Mouse (Mus musculus) kidney, embryonic 14.5 days (tissue): ENCODE measurements around the gene Gm10570. TPM values are rescaled to one million over a fixed set of nuclear protein-coding genes. Genes with fewer than 3 reads are reported as not detected.

ENCODE experiments used
- ATAC-seq: fragments of 200-750 bp; cut with Nextera tagmentation; 2 replicates; pipeline ENCODE4 v1.8.0; 2017; ENCODE audit warnings: moderate number of reproducible peaks, mild to moderate bottlenecking, moderate TSS enrichment, moderate library complexity; ENCODE audit not compliant: low FRiP score, low TSS enrichment
- H3K27ac ChIP-seq: fragments of 300-500 bp; sonication (generic); 2 replicates; pipeline ENCODE4 v1.5.1; 2014; ENCODE audit warnings: low read depth, mild to moderate bottlenecking, low read length, moderate library complexity, mixed read lengths
- H3K27me3 ChIP-seq: fragments of 300-500 bp; sonication (generic); 2 replicates; pipeline ENCODE4 v1.6.1; 2014; ENCODE audit warnings: mild to moderate bottlenecking, low read length; ENCODE audit not compliant: control insufficient read depth, insufficient read depth
- H3K36me3 ChIP-seq: fragments of 300-500 bp; sonication (generic); 2 replicates; pipeline ENCODE4 v1.6.1; 2014; ENCODE audit warnings: low read length, mixed read lengths; ENCODE audit not compliant: control insufficient read depth, insufficient read depth
- H3K4me1 ChIP-seq: fragments of 300-500 bp; sonication (generic); 2 replicates; pipeline ENCODE4 v1.6.1; 2014; ENCODE audit warnings: low read length, mixed read lengths; ENCODE audit not compliant: control insufficient read depth, insufficient read depth
- H3K4me2 ChIP-seq: fragments of 300-500 bp; sonication (generic); replicated peaks from 2 replicates; pipeline ENCODE4 v1.6.1; 2014; ENCODE audit warnings: low read depth, mild to moderate bottlenecking, low read length
- H3K4me3 ChIP-seq: fragments of 300-500 bp; sonication (generic); 2 replicates; pipeline ENCODE4 v1.5.1; 2014; ENCODE audit warnings: mild to moderate bottlenecking, low read length
- H3K9ac ChIP-seq: fragments of 300-500 bp; sonication (generic); 2 replicates; pipeline ENCODE4 v1.6.1; 2014; ENCODE audit warnings: low read depth, mild to moderate bottlenecking, low read length, moderate library complexity
- H3K9me3 ChIP-seq: fragments of 300-500 bp; sonication (generic); 2 replicates; pipeline ENCODE4 v1.6.1; 2016; ENCODE audit warnings: low read length; ENCODE audit not compliant: control insufficient read depth
- WGBS: fragments of 180-500 bp; shearing (Covaris S2); extraction: QIAGEN DNeasy Blood & Tissue Kit; methylation state at CpG from one replicate; pipeline ENCODE4 v1.1.7; 2014; 5-methylcytosine and 5-hydroxymethylcytosine counted together
- polyA plus RNA-seq: library from polyadenylated mRNA; unstranded; fragments of >200 nt; fragmentation: Nextera tagmentation; extraction: Ambion mirVana; gene quantifications from 2 replicates; pipeline ENCODE4 v1.2.1, GENCODE M21; 2014

Gm10570 gene
- not detected in 2 replicates for polyA plus RNA-seq

DNA sequence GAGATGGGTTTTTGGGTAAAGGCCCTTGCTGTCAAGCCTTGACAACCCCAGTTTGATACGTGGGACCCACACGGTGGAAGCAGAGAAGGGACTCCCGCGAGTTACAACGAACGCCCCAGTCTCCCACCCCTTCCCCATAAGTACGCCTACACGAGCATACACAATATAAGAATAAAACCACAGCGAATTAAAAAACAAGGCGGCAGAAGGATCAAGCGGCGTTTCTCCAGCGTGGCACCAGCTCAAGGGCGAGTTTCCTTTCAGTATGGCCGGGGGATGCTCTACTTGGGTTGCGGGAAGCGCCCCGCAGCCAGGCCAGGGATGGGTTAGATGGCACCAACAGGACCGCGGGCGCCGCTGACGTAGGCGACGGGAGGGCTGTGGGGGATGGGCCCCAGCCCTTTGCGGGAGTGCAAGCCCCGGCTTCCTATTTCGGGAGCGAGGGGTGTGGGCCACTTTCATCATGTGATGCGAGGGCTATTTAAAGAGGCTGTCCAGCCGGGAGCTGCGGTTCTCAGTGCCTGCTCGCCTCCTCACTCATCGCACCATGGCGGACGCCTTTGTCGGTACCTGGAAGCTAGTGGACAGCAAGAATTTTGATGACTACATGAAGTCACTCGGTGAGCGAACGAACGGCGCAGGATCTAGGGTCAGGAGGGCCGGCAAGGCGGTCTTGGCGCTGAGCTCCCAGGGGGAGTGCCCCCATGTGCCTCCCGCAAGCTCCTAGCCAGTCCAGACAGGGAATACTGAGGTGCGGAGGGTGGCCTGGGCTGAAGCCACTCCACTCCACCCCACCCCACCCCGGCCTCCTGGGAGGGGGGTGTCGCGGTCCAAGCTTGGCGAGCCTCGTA lies at the start of gene Gm10570, which contains the start of gene Fabp3:
Gene Gm10570, minus strand, starts transcription at position 444 of the 851 bp plus-strand sequence.
Gene Fabp3, plus strand, starts transcription at position 365 of the 851 bp plus-strand sequence.
- H3K9ac ChIP-seq, result peak within 1 kb of the TSS; percentile 44; the same call in 1 of the 2 replicates
- WGBS, result under 1% methylated on average over 52 of the region's 52 CpGs
- H3K4me1 ChIP-seq, result peaks cover 19% of the 10 kb centered on the region
- H3K27ac ChIP-seq, result no peak within 1 kb of the TSS
- H3K36me3 ChIP-seq, result no peaks in the 10 kb centered on the region; the same call in 1 of the 2 replicates
- peaks cover 30% of the 10 kb centered on the region for H3K27me3 ChIP-seq
- H3K9me3 ChIP-seq, result no peaks in the 10 kb centered on the region
- peak within 1 kb of the TSS; percentile 48 for H3K4me3 ChIP-seq
- peak within 1 kb of the TSS; percentile 93 for H3K4me2 ChIP-seq
- peak; percentile 63 for ATAC-seq

DNA sequence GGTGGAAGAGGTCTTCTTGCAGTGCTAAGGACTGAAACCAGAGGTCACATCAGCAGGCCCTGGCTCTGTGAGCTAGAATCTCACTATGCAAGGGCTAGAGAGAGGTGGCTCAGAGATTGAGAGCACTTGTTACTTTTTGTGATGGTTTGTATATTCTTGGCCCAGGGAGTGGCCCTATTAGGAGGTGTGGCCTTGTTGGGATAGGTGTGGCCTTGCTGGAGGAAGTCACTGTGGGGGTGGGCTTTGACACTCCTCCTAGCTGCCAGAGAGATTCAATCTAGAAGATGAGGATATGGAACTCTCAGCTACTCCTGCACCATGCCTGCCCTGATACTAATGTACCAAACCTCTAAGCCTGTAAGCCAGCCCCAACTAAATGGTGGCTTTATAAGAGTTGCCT lies 49.5 kb upstream of the Gm10570 start:
- no peak for ATAC-seq

DNA sequence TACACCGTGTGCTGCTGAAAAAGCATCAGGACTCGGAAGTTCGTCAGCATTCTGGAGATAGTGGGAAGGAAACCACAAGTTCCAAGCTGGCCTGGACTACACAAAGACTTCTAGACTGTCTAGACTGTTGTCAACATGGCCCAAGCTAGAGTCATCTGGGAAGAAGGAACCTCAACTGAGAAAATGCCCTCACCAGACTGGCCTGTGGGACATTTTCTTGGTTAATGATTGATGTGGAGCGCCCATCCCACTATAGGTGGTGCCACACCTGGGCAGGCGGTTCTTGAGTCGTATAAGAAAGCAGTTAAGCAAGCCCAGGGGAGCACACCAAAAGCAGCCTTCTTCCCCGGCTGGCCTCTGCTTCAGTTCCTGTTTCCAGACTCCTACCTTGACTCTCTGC lies 44.1 kb upstream of the Gm10570 start:
- H3K4me2 ChIP-seq, result no peak overlapping the region
- no peaks in the 10 kb centered on the region for H3K4me1 ChIP-seq
- H3K36me3 ChIP-seq, result peaks cover 46% of the 10 kb centered on the region
- H3K27me3 ChIP-seq, result no peaks in the 10 kb centered on the region
- no peak overlapping the region for H3K9ac ChIP-seq
- H3K9me3 ChIP-seq, result no peaks in the 10 kb centered on the region
- no peak overlapping the region for H3K4me3 ChIP-seq
- 82% methylated on average over 7 of the region's 7 CpGs for WGBS
- ATAC-seq, result no peak
- no peak overlapping the region for H3K27ac ChIP-seq

More for the DNA sequence above, 49.5 kb upstream of the Gm10570 start:
- no peak overlapping the region for H3K9ac ChIP-seq
- H3K36me3 ChIP-seq, result peaks cover 11% of the 10 kb centered on the region; the same call in 1 of the 2 replicates
- H3K4me1 ChIP-seq, result peaks cover 12% of the 10 kb centered on the region
- H3K27ac ChIP-seq, result no peak overlapping the region
- no peaks in the 10 kb centered on the region for H3K27me3 ChIP-seq
- H3K9me3 ChIP-seq, result no peaks in the 10 kb centered on the region
- no peak overlapping the region for H3K4me3 ChIP-seq
- no peak overlapping the region for H3K4me2 ChIP-seq

GRCm38 (mm10) chr4:130350690-130351422 lies 42.4 kb upstream of the Gm10570 start:
- Histone ChIP-seq H3K27ac (no peak overlapping the region), H3K4me3 (no peak overlapping the region), H3K27me3 (no peaks in the 10 kb centered on the region), H3K9ac (no peak overlapping the region), H3K4me2 (no peak overlapping the region), H3K36me3 (peaks cover 48% of the 10 kb centered on the region), H3K4me1 (no peaks in the 10 kb centered on the region), H3K9me3 (no peaks in the 10 kb centered on the region)
- 90% methylated on average over 16 of the region's 16 CpGs for WGBS
- no peak for ATAC-seq

GRCm38 (mm10) chr4:130349666-130350065 lies 41.2 kb upstream of the Gm10570 start:
- no peak overlapping the region for H3K27ac ChIP-seq
- H3K9me3 ChIP-seq, result no peaks in the 10 kb centered on the region
- no peak for ATAC-seq
- peaks cover 48% of the 10 kb centered on the region for H3K36me3 ChIP-seq
- no peak overlapping the region for H3K9ac ChIP-seq
- 95% methylated on average over 6 of the region's 6 CpGs for WGBS
- H3K4me1 ChIP-seq, result no peaks in the 10 kb centered on the region
- no peak overlapping the region for H3K4me3 ChIP-seq
- H3K27me3 ChIP-seq, result no peaks in the 10 kb centered on the region
- no peak overlapping the region for H3K4me2 ChIP-seq

GRCm38 (mm10) chr4:130341691-130342090 lies 33.2 kb upstream of the Gm10570 start:
- Histone ChIP-seq H3K4me2 (no peak overlapping the region), H3K4me3 (no peak overlapping the region), H3K36me3 (peaks cover 22% of the 10 kb centered on the region), H3K27me3 (no peaks in the 10 kb centered on the region), H3K27ac (no peak overlapping the region), H3K9me3 (no peaks in the 10 kb centered on the region), H3K9ac (no peak overlapping the region), H3K4me1 (no peaks in the 10 kb centered on the region)
- ATAC-seq, result 0 out of 2 replicates have a peak, but pooled peaks have one; percentile 49
- WGBS, result 23% methylated on average over 4 of the region's 4 CpGs

GRCm38 (mm10) chr4:130335867-130336266 lies 27.4 kb upstream of the Gm10570 start:
- Histone ChIP-seq H3K36me3 (peaks cover 26% of the 10 kb centered on the region), H3K4me2 (no peak overlapping the region), H3K9ac (no peak overlapping the region), H3K27ac (no peak overlapping the region), H3K4me1 (no peaks in the 10 kb centered on the region), H3K27me3 (no peaks in the 10 kb centered on the region), H3K9me3 (no peaks in the 10 kb centered on the region), H3K4me3 (no peak overlapping the region)
- WGBS, result 92% methylated on average over 5 of the region's 5 CpGs
- ATAC-seq, result no peak

- ATAC-seq, result no peak
- 66% methylated on average over 9 of the region's 9 CpGs for WGBS
These were observed 18.9 kb upstream of the Gm10570 start for GRCm38 (mm10) chr4:130327366-130327765.

GRCm38 (mm10) chr4:130325446-130325845 lies 17.0 kb upstream of the Gm10570 start:
- H3K9ac ChIP-seq, result no peak overlapping the region
- H3K4me2 ChIP-seq, result no peak overlapping the region
- peaks cover 39% of the 10 kb centered on the region for H3K36me3 ChIP-seq
- no peak overlapping the region for H3K27ac ChIP-seq
- WGBS, result 96% methylated on average over 2 of the region's 2 CpGs
- H3K4me1 ChIP-seq, result no peaks in the 10 kb centered on the region
- no peak for ATAC-seq
- H3K4me3 ChIP-seq, result no peak overlapping the region
- H3K27me3 ChIP-seq, result no peaks in the 10 kb centered on the region
- no peaks in the 10 kb centered on the region for H3K9me3 ChIP-seq

More at GRCm38 (mm10) chr4:130327366-130327765, 18.9 kb upstream of the Gm10570 start:
- Histone ChIP-seq H3K9ac (no peak overlapping the region), H3K4me1 (no peaks in the 10 kb centered on the region), H3K9me3 (no peaks in the 10 kb centered on the region), H3K4me2 (no peak overlapping the region), H3K27ac (no peak overlapping the region), H3K4me3 (no peak overlapping the region), H3K36me3 (peaks cover 36% of the 10 kb centered on the region), H3K27me3 (no peaks in the 10 kb centered on the region)
